Mouse (Mus musculus) testis, adult 2 months (tissue): ENCODE results near the gene Sfi1. TPM values are rescaled to one million over a fixed set of nuclear protein-coding genes. Genes with fewer than 3 reads are reported as not detected.
"Not testable (repeated sequence)": the region's sequence is repeated elsewhere in the genome, so short reads cannot be mapped to it uniquely, and the experiment has no call there.

Source experiments
- H3K27ac ChIP-seq: fragments of 200-500 bp; 2 replicates; pipeline ENCODE4 v1.5.1; 2012; ENCODE audit warnings: low read depth, low read length; ENCODE audit not compliant: control insufficient read depth, insufficient read depth
- H3K27me3 ChIP-seq: fragments of 200-500 bp; 2 replicates; pipeline ENCODE4 v1.6.1; 2012; ENCODE audit warnings: mild to moderate bottlenecking, low read length, moderate library complexity; ENCODE audit not compliant: control insufficient read depth, insufficient read depth
- H3K36me3 ChIP-seq: fragments of 200-500 bp; 2 replicates; pipeline ENCODE4 v1.6.1; 2012; ENCODE audit warnings: mild to moderate bottlenecking, low read length; ENCODE audit not compliant: control insufficient read depth, insufficient read depth
- H3K4me1 ChIP-seq: fragments of 200-500 bp; 2 replicates; pipeline ENCODE4 v1.6.1; 2012; ENCODE audit warnings: low read length; ENCODE audit not compliant: control insufficient read depth, insufficient read depth
- H3K4me3 ChIP-seq: fragments of 200-500 bp; 2 replicates; pipeline ENCODE4 v1.5.1; 2012; ENCODE audit warnings: low read depth, mild to moderate bottlenecking, low read length, moderate library complexity, mixed read lengths; ENCODE audit not compliant: control insufficient read depth
- CTCF ChIP-seq: fragments of 200-500 bp; IDR thresholded peaks from 2 replicates; pipeline ENCODE4 v1.5.1; 2012; ENCODE audit warnings: low read depth, mild to moderate bottlenecking, inconsistent platforms, low read length, moderate library complexity; ENCODE audit not compliant: control insufficient read depth, insufficient read depth, insufficient replicate concordance
- POLR2A ChIP-seq: fragments of 200-500 bp; IDR thresholded peaks from 2 replicates; pipeline ENCODE4 v1.6.1; 2012; ENCODE audit warnings: low read depth, mild to moderate bottlenecking, inconsistent platforms, low read length, moderate library complexity; ENCODE audit not compliant: control insufficient read depth
- polyA plus RNA-seq: library from polyadenylated mRNA; depleted of rRNA; stranded (reverse); fragments of >200 nt; gene quantifications from 2 replicates; pipeline ENCODE4 v1.2.3, GENCODE M21; 2012; rRNA removed

Gene Sfi1
- polyA plus RNA-seq, 1 experiment: 17.9 TPM

DNA sequence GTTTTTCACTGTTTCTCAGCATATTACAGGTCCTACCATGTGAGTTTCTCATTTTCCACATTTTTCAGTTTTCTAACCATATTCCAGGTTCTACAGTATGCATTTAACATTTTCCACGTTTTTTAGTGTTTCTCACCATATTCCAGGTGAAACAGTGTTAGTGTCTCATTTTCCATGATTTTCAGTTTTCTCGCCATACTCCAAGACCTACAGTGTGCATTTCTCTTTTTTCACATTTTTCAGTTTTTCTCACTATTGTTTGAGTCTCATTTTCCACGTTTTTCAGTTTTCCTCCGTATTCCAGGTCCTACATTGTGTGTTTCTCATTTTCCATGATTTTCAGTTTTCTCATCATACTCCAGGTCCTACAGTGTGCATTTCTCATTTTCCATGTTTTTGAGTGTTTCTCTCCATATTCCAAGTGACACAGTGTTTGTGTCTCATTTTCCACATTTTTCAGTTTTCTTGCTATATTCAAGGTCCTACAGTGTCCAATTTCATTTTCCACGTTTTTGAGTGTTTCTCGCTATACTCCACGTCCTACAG lies 89.6 kb downstream of the Sfi1 start:
- TF ChIP-seq POLR2A: no peak
- Histone ChIP-seq H3K27ac (no peak overlapping the region), H3K4me3 (no peak overlapping the region), H3K27me3 (no peaks in the 10 kb centered on the region), H3K4me1 (no peaks in the 10 kb centered on the region), H3K36me3 (no peaks in the 10 kb centered on the region)

DNA sequence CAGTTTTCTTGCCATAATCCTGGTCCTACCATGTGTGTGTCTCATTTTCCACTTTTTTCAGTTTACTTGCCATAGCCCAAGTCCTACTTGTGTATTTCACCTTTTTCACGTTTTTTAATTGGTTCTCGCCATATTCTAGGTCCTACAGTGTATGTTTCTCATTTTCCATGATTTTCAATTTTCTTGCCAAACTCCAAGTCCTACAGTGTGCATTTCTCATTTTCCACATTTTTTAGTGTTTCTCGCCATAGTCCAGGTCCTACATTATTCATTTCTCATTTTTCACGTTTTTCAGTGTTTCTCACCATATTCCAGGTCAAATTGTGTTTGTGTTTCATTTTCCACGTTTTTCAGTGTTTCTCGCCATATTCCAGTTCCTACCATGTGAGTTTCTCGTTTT lies 90.6 kb downstream of the Sfi1 start:
- not testable (repeated sequence) for H3K4me3 ChIP-seq, H3K27ac ChIP-seq, H3K4me1 ChIP-seq, H3K36me3 ChIP-seq, H3K27me3 ChIP-seq

DNA sequence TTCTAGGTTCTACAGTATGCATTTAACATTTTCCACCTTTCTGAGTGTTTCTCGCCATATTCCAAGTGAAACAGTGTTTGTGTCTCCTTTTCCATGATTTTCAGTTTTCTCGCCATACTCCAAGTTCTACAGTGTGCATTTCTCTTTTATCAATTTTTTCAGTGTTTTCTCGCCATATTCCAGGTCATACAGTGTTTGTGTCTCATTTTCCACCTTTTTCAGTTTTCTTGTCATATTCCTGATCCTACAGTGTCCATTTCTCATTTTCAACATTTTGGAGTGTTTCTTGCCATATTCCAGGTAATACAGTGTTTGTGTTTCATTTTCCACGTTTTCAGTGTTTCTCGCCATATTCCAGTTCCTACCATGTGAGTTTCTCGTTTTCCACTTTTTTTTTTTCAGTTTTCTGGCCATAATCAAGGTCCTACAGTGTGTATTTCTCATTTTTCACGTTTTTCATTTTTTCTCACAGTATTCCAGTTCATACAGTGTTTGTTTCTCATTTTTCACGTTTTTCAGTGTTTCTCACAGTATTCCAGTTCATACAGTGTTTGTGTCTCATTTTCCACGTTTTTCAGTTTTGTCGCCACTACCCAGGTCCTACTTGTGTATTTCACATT lies 91.3 kb downstream of the Sfi1 start:
- Histone ChIP-seq H3K27ac (no peak overlapping the region), H3K4me1 (no peaks in the 10 kb centered on the region), H3K4me3 (no peak overlapping the region), H3K36me3 (no peaks in the 10 kb centered on the region), H3K27me3 (no peaks in the 10 kb centered on the region)
- TF ChIP-seq POLR2A: no peak
- TF ChIP-seq CTCF: no peak

DNA sequence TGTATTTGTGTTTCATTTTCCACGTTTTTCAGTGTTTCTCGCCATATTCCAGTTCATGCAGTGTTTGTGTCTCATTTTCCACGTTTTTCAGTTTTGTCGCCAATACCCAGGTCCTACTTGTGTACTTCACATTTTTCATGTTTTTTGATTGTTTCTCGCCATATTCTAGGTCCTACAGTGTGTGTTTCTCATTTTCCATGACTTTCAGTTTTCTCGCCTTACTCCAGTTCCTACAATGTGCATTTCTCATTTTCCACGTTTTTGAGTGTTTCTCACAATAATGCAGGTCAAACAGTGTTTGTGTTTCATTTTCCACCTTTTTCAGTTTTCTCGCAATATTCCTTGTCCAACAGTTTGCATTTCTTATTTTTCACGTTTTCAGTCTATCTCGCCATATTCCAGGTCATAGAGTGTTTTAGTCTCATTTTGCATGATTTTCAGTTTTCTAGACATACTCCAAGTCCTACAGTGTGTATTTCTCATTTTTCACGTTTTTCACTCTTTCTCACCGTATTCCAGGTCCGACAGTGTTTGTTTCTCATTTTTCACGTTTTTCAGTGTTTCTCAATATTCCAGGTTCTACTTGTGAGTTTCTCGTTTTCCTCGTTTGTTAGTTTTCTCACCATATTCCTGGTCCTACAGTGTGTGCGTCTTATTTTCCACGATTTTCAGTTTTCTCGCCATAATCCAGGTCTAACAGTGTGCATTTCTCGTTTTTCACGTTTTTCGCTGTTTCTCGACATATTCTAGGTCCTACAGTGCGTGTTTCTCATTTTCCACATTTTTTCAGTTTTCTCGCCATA lies 92.0 kb downstream of the Sfi1 start:
- no peak overlapping the region for H3K27ac ChIP-seq

DNA sequence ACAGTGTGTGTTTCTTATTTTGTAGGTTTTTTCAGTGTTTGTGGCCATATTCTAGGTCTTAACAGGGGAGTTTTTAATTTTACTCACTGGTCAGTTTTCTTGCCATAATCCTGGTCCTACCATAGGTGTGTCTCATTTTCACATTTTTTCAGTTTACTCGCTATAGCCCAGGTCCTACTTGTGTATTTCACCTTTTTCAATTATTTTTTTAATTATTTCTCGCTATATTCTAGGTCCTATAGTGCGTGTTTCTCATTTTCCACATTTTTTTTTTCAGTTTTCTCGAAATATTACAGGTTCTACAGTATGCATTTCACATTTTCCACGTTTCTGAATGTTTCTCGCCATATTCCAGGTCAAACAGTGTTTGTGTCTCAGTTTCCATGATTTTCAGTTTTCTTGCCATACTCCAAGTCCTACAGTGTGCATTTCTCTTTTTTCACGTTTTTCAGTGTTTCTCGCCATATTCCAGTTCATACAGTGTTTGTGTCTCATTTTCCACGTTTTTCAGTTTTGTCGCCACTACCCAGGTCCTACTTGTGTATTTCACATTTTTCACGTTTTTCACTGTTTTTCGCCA lies 93.1 kb downstream of the Sfi1 start:
- H3K4me3 ChIP-seq, H3K27me3 ChIP-seq, H3K27ac ChIP-seq, H3K4me1 ChIP-seq, H3K36me3 ChIP-seq: not testable (repeated sequence)

More for the DNA sequence above, 92.0 kb downstream of the Sfi1 start:
- Histone ChIP-seq H3K27me3 (no peaks in the 10 kb centered on the region), H3K36me3 (no peaks in the 10 kb centered on the region), H3K4me1 (no peaks in the 10 kb centered on the region), H3K4me3 (no peak overlapping the region)
- TF ChIP-seq POLR2A (no peak), CTCF (no peak)

Other genes with a start within 250 kb of the Sfi1 start
- gene Eif4enif1, start 8.9 kb upstream of the Sfi1 start, polyA plus RNA-seq: 34.8 and 36.6 TPM in 2 replicates
- gene Drg1, start 73.0 kb upstream of the Sfi1 start, polyA plus RNA-seq: 64.4 and 74.6 TPM in 2 replicates
- 4.9 and 5.8 TPM in 2 replicates for gene Patz1, start 95.4 kb upstream of the Sfi1 start, polyA plus RNA-seq
- gene Pik3ip1, start 136.9 kb upstream of the Sfi1 start, polyA plus RNA-seq: 146 and 160 TPM in 2 replicates
- gene Limk2, start 215.7 kb upstream of the Sfi1 start, polyA plus RNA-seq: 48.6 and 53.3 TPM in 2 replicates